Mouse (Mus musculus) forebrain, embryonic 11.5 days (tissue): ENCODE measurements around the gene Mobp. TPM values are rescaled to one million over a fixed set of nuclear protein-coding genes. Genes with fewer than 3 reads are reported as not detected.
"Not testable (repeated sequence)": the region's sequence is repeated elsewhere in the genome, so short reads cannot be mapped to it uniquely, and the experiment has no call there.

Source experiments
- ATAC-seq: fragments of 200-750 bp; cut with Nextera tagmentation; replicated peaks from 2 replicates; pipeline ENCODE4 v1.8.0; 2017; ENCODE audit warnings: moderate TSS enrichment; ENCODE audit not compliant: low FRiP score
- DNase-seq: peaks from one replicate; pipeline ENCODE4 v3.0.0-alpha.2; 2017; ENCODE audit warnings: low spot score
- H3K27ac ChIP-seq: fragments of 300-500 bp; sonication (generic); 2 replicates; pipeline ENCODE4 v1.5.1; 2014; ENCODE audit warnings: low read depth, low read length
- H3K27me3 ChIP-seq: fragments of 300-500 bp; sonication (generic); 2 replicates; pipeline ENCODE4 v1.6.1; 2014; ENCODE audit warnings: mild to moderate bottlenecking, low read length, mixed read lengths; ENCODE audit not compliant: control insufficient read depth, insufficient read depth
- H3K36me3 ChIP-seq: fragments of 300-500 bp; sonication (generic); 2 replicates; pipeline ENCODE4 v1.6.1; 2014; ENCODE audit warnings: mild to moderate bottlenecking, low read length, moderate library complexity, mixed read lengths; ENCODE audit not compliant: control insufficient read depth, insufficient read depth
- H3K4me1 ChIP-seq: fragments of 300-500 bp; sonication (generic); replicated peaks from 2 replicates; pipeline ENCODE4 v1.6.1; 2014; ENCODE audit warnings: low read length, mixed read lengths; ENCODE audit not compliant: control insufficient read depth, insufficient read depth
- H3K4me2 ChIP-seq: fragments of 300-500 bp; sonication (generic); 2 replicates; pipeline ENCODE4 v1.6.1; 2014; ENCODE audit warnings: low read depth, mild to moderate bottlenecking, low read length, moderate library complexity, mixed read lengths; ENCODE audit not compliant: severe bottlenecking
- H3K4me3 ChIP-seq: fragments of 300-500 bp; sonication (generic); 2 replicates; pipeline ENCODE4 v1.5.1; 2014; ENCODE audit warnings: low read depth, low read length
- H3K9ac ChIP-seq: fragments of 300-500 bp; sonication (generic); 2 replicates; pipeline ENCODE4 v1.6.1; 2014; ENCODE audit warnings: low read length
- H3K9me3 ChIP-seq: fragments of 300-500 bp; sonication (generic); 2 replicates; pipeline ENCODE4 v1.6.1; 2016; ENCODE audit warnings: low read length, mixed read lengths; ENCODE audit not compliant: control insufficient read depth
- WGBS: fragments of 180-500 bp; shearing (Covaris S2); extraction: QIAGEN DNeasy Blood & Tissue Kit; methylation state at CpG from one replicate; pipeline ENCODE4 v1.1.7; 2014; 5-methylcytosine and 5-hydroxymethylcytosine counted together
- polyA plus RNA-seq: library from polyadenylated mRNA; unstranded; fragments of >200 nt; fragmentation: Nextera tagmentation; extraction: Ambion mirVana; gene quantifications from 2 replicates; pipeline ENCODE4 v1.2.1, GENCODE M21; 2014

Mobp gene
- 1.9 and 3.2 TPM in 2 replicates for polyA plus RNA-seq

- DNase-seq = no peak
- ATAC-seq = no peak
- H3K27ac ChIP-seq = peak within 1 kb of the TSS; percentile 50
- 0 out of 2 replicates have a peak within 1 kb of the TSS, but pooled peaks have one; percentile 2 for H3K4me2 ChIP-seq
- peaks cover 5% of the 10 kb centered on the region; the same call in 1 of the 2 replicates for H3K4me1 ChIP-seq
- H3K27me3 ChIP-seq = no peaks in the 10 kb centered on the region
- H3K9me3 ChIP-seq = no peaks in the 10 kb centered on the region
- H3K9ac ChIP-seq = no peak within 1 kb of the TSS
- H3K36me3 ChIP-seq = no peaks in the 10 kb centered on the region
- 36% methylated on average over 11 of the region's 11 CpGs for WGBS
- H3K4me3 ChIP-seq = no peak within 1 kb of the TSS
These were observed at the start of gene Mobp for GRCm38 (mm10) chr9:120149222-120149828. TSS of gene Mobp (plus strand) at chr9:120149707.

- no peak overlapping the region for H3K4me2 ChIP-seq
- WGBS = 88% methylated on average over 2 of the region's 2 CpGs
- ATAC-seq (no peak), DNase-seq (no peak)
- H3K36me3 ChIP-seq = no peaks in the 10 kb centered on the region
- peaks cover 6% of the 10 kb centered on the region; the same call in 1 of the 2 replicates for H3K9me3 ChIP-seq
- H3K27ac ChIP-seq = no peak overlapping the region
- no peak overlapping the region for H3K4me3 ChIP-seq
- H3K9ac ChIP-seq = no peak overlapping the region
- H3K27me3 ChIP-seq = no peaks in the 10 kb centered on the region
- H3K4me1 ChIP-seq = no peaks in the 10 kb centered on the region
These were observed 48.3 kb upstream of the Mobp start for GRCm38 (mm10) chr9:120101165-120101564.

- H3K36me3 ChIP-seq, H3K9ac ChIP-seq, H3K4me3 ChIP-seq, DNase-seq, H3K4me1 ChIP-seq, H3K9me3 ChIP-seq, ATAC-seq, H3K27me3 ChIP-seq, H3K27ac ChIP-seq, H3K4me2 ChIP-seq: not testable (repeated sequence)
- WGBS = 96% methylated on average over 12 of the region's 12 CpGs
These were observed 40.6 kb upstream of the Mobp start for GRCm38 (mm10) chr9:120108953-120109352.

GRCm38 (mm10) chr9:120110211-120111018 is 39.1 kb upstream of the Mobp start, which contains the start of gene Slc25a38:
TSS of gene Slc25a38 (plus strand) at chr9:120110374.
- H3K27ac ChIP-seq = peak within 1 kb of the TSS; percentile 90

DNA sequence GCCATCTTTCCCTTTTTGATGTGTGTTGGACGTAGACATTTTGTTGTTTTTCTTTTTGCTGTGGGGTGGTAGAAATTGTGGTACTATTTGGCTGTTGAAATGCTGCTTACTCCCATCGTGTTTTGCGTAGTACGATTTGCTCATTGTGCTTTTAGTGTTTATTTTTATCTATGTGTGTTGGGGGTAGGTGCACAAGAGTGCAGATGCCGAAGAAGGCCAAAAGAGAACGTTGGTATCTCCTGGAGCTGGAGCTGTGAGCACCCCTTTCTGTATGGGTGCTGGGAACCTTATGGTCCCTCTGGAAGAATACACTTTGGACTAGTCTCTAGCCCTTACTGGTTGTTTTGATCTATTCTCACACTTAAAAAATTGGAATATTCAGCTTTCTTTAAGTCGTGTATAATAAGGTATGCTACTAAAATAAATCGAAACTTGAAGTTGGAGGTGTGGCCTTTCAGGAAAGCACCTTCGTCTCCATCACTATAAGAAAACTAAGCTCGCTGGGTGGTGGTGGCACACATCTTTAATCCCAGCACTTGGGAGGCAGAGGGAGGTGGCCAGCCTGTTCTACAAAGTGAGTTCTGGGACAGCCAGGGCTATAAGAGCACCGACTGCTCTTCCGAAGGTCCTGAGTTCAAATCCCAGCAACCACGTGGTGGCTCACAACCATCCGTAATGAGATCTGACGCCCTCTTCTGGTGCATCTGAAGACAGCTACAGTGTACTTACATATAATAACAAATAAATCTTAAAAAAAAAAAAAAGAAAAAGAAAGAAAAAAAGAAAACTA is 38.2 kb upstream of the Mobp start:
- peak overlapping the region; percentile 70 for H3K4me3 ChIP-seq
- H3K4me1 ChIP-seq = no peaks in the 10 kb centered on the region
- no peaks in the 10 kb centered on the region for H3K27me3 ChIP-seq
- H3K9ac ChIP-seq = peak overlapping the region; percentile 33; the same call in 1 of the 2 replicates
- WGBS = 80% methylated on average over 15 of the region's 15 CpGs
- ATAC-seq = no peak
- no peak for DNase-seq
- peak overlapping the region; percentile 90; the same call in 1 of the 2 replicates for H3K27ac ChIP-seq
- no peaks in the 10 kb centered on the region for H3K36me3 ChIP-seq
- peak overlapping the region; percentile 62 for H3K4me2 ChIP-seq
- H3K9me3 ChIP-seq = no peaks in the 10 kb centered on the region

More at GRCm38 (mm10) chr9:120110211-120111018, 39.1 kb upstream of the Mobp start, which contains the start of gene Slc25a38:
- WGBS = 2% methylated on average over 62 of the region's 62 CpGs
- Histone ChIP-seq H3K4me1 (no peaks in the 10 kb centered on the region), H3K9me3 (no peaks in the 10 kb centered on the region), H3K9ac (peak within 1 kb of the TSS; percentile 65), H3K27me3 (no peaks in the 10 kb centered on the region), H3K4me3 (peak within 1 kb of the TSS; percentile 70), H3K36me3 (no peaks in the 10 kb centered on the region), H3K4me2 (peak within 1 kb of the TSS; percentile 62)
- DNase-seq = peak; percentile 97
- peak; percentile 98 for ATAC-seq

DNA sequence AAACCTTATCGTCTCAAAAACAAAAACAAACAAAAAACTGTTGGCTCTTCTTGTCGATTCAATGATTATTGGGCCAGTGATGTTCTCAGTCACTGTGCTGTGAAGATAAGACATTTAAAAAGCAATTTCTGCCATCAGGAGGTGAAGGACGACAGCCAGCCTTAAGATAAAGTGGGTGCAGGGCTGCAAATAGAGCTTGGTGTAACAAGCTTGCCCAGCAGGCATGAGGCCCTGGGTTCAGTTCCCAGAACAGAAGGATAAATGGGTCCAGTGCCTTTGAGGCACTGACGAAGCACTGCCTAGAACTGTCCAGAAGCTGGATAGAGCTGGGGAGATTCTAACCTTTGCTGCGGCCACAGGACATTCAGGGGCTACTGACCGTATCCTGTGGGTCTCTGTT is 37.0 kb upstream of the Mobp start:
- Histone ChIP-seq H3K4me3 (no peak overlapping the region), H3K27ac (peak overlapping the region; percentile 25; the same call in 1 of the 2 replicates), H3K9me3 (no peaks in the 10 kb centered on the region), H3K36me3 (no peaks in the 10 kb centered on the region), H3K4me1 (no peaks in the 10 kb centered on the region), H3K27me3 (no peaks in the 10 kb centered on the region), H3K9ac (no peak overlapping the region), H3K4me2 (no peak overlapping the region)
- DNase-seq (no peak), ATAC-seq (no peak)
- WGBS = 93% methylated on average over 6 of the region's 6 CpGs

GRCm38 (mm10) chr9:120113456-120113855 is 36.1 kb upstream of the Mobp start:
- ATAC-seq (no peak), DNase-seq (no peak)
- Histone ChIP-seq H3K36me3 (no peaks in the 10 kb centered on the region; the same call in 1 of the 2 replicates), H3K9me3 (no peaks in the 10 kb centered on the region), H3K9ac (no peak overlapping the region), H3K4me2 (no peak overlapping the region), H3K4me1 (no peaks in the 10 kb centered on the region), H3K27ac (no peak overlapping the region), H3K27me3 (no peaks in the 10 kb centered on the region), H3K4me3 (no peak overlapping the region)
- WGBS = 97% methylated on average over 7 of the region's 7 CpGs
